Mouse (Mus musculus) ES-E14 (cell line): ENCODE measurements around the gene Chid1. TPM values are rescaled to one million over a fixed set of nuclear protein-coding genes. Genes with fewer than 3 reads are reported as not detected.
A peak's percentile ranks its signal among the peaks of the same experiment; 100 is the strongest.

Source experiments
- DNase-seq: peaks from one replicate; pipeline ENCODE4 v3.0.0-alpha.2; 2013; ENCODE audit warnings: low read depth, low spot score
- H3K27ac ChIP-seq: 2 replicates; pipeline ENCODE4 v1.5.1; 2012; ENCODE audit warnings: low read depth, mild to moderate bottlenecking, low read length, moderate library complexity, mixed read lengths; ENCODE audit not compliant: poor library complexity, insufficient read depth, severe bottlenecking
- H3K36me3 ChIP-seq: 2 replicates; pipeline ENCODE4 v1.6.1; 2012; ENCODE audit warnings: mild to moderate bottlenecking, low read length, moderate library complexity, mixed read lengths; ENCODE audit not compliant: control insufficient read depth, poor library complexity, insufficient read depth, severe bottlenecking
- H3K4me1 ChIP-seq, 2 experiments: fragments of 150-350 bp in 1 of 2; sonication (generic) in 1 of 2; 2 replicates each; pipeline ENCODE4 v1.6.1; 2012; ENCODE audit warnings: low read length in 2 of 2, mild to moderate bottlenecking in 1 of 2, mixed read lengths in 1 of 2; ENCODE audit not compliant: control insufficient read depth in 2 of 2, insufficient read depth in 2 of 2, poor library complexity in 1 of 2
- H3K4me3 ChIP-seq, 2 experiments: fragments of 150-350 bp in 1 of 2; sonication (generic) in 1 of 2; 2 replicates each; pipeline ENCODE4 v1.5.1; 2012; ENCODE audit warnings: low read length in 2 of 2, low read depth in 1 of 2, mild to moderate bottlenecking in 1 of 2, mixed read lengths in 1 of 2; ENCODE audit not compliant: insufficient read depth in 1 of 2, poor library complexity in 1 of 2, severe bottlenecking in 1 of 2
- H3K9ac ChIP-seq: 2 replicates; pipeline ENCODE4 v1.6.1; 2012; ENCODE audit warnings: low read depth, mild to moderate bottlenecking, low read length, mixed read lengths; ENCODE audit not compliant: poor library complexity, insufficient read depth, severe bottlenecking
- H3K9me3 ChIP-seq: fragments of 150-350 bp; sonication (generic); 2 replicates; pipeline ENCODE4 v1.6.1; 2012; ENCODE audit warnings: low read depth, mild to moderate bottlenecking, low read length; ENCODE audit not compliant: control insufficient read depth, insufficient read depth
- CHD2 ChIP-seq: IDR thresholded peaks from 2 replicates; pipeline ENCODE4 v1.6.1; 2014; ENCODE audit warnings: mild to moderate bottlenecking, low read depth, low read length, inconsistent platforms
- HCFC1 ChIP-seq: IDR thresholded peaks from 2 replicates; pipeline ENCODE4 v1.6.1; 2012; ENCODE audit warnings: low read length, inconsistent platforms, borderline replicate concordance; ENCODE audit not compliant: insufficient read depth
- MAFK ChIP-seq: IDR thresholded peaks from 2 replicates; pipeline ENCODE4 v1.6.1; 2014; ENCODE audit warnings: mild to moderate bottlenecking, low read depth, low read length, inconsistent platforms; ENCODE audit not compliant: insufficient read depth
- ZC3H11A ChIP-seq: IDR thresholded peaks from 2 replicates; pipeline ENCODE4 v1.6.1; 2012; ENCODE audit warnings: low read depth, mild to moderate bottlenecking, inconsistent platforms, low read length, borderline replicate concordance
- ZNF384 ChIP-seq: IDR thresholded peaks from 2 replicates; pipeline ENCODE4 v1.6.1; 2012; ENCODE audit warnings: low read depth, low read length, inconsistent platforms
- in situ Hi-C, 2 experiments: fragments of 600-800 bp; cut with MboI; formaldehyde crosslinking; loops; one replicate each; pipeline ENCODE4 v1.15.1; 2025; ENCODE audit warnings: low sequenced_read_pairs in 2 of 2, inconsistent platforms in 1 of 2; ENCODE audit not compliant: unreplicated experiment in 2 of 2
- total RNA-seq: library from RNA; depleted of rRNA; stranded (reverse); fragments of 300-350 nt; gene quantifications from 2 replicates; pipeline ENCODE4 v1.2.3, GENCODE M21; 2012

The Chid1 gene
- total RNA-seq, 1 experiment = 30.1 TPM

DNA sequence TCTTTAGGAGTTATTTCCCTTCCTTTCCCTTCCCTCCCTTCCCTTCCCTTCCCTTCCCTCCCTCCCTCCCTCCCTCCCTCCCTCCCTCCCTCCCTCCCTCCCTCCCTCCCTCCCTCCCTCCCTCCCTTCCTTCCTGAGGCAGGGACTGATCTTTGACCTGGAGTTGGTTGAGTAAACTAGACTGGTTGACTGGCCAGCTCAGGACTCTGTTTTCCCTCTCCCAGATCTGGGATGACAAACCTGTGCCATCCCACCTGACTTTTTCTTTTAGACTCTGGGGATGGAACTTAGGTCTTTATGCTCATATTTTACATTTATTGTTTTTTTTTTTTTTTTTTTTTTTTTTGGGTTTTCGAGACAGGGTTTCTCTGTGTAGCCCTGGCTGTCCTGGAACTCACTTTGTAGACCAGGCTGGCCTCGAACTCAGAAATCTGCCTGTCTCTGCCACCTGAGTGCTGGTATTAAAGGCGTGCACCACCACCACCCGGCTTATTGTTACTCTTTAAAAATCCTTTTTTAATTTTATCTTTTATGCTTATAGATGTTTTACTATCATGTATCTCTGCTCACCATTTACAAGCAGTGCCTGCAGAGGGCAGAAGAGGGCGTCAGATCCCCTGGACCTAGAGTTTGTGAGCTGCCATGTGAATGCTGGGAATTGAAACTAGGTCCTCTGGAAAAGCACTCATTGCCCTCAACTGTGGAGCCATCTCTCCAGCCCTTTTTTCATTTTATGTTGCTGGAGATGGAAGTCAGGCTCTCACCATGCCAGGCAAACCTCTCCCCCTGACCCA is 44.6 kb upstream of the Chid1 start:
- no peak for DNase-seq
- H3K9me3 ChIP-seq = no peaks in the 10 kb centered on the region
- H3K27ac ChIP-seq = no peak overlapping the region
- H3K4me1 ChIP-seq = peaks cover 2 to 8% of the 10 kb centered on the region in 2 experiments; a peak in 3 of 4 replicates
- TF ChIP-seq CHD2 (no peak), ZNF384 (0 out of 2 replicates have a peak, but pooled peaks have one; percentile 27)
- in situ Hi-C loops = no loop called here
- peaks cover 14% of the 10 kb centered on the region; the same call in 1 of the 2 replicates for H3K36me3 ChIP-seq
- no peak overlapping the region for H3K9ac ChIP-seq
- no peak overlapping the region for H3K4me3 ChIP-seq

DNA sequence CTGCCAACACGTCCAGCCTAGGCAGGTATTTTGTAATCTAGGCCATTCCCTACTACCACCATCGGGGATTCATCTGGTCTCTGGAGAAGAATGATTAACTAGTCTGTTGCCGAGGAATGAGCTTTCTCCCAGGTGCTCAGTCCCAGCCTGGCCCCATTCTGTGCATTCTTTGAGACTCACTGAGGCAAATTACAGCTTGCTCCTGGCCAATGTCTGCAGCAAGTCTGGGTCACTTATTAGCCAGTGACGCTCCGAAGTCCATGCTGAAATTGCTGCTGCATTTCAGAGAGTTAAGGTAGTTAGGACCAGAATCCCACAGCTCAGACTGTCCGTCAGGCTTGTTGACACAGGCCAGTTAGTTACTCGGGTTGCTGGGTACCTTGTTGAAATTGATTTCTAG is 41.7 kb upstream of the Chid1 start:
- Histone ChIP-seq H3K9ac (no peak overlapping the region), H3K27ac (no peak overlapping the region), H3K4me3 (no peak overlapping the region), H3K9me3 (no peaks in the 10 kb centered on the region), H3K4me1 (peaks cover 4 to 19% of the 10 kb centered on the region in 2 experiments; a peak in 3 of 4 replicates), H3K36me3 (peaks cover 7% of the 10 kb centered on the region; the same call in 1 of the 2 replicates)
- TF ChIP-seq CHD2 = no peak
- TF ChIP-seq ZNF384 = no peak
- TF ChIP-seq ZC3H11A = no peak
- TF ChIP-seq HCFC1 = no peak
- no peak for TF ChIP-seq MAFK
- DNase-seq = no peak
- in situ Hi-C loops = no loop called here

GRCm38 (mm10) chr7:141578943-141579342 is 39.3 kb upstream of the Chid1 start:
- H3K9ac ChIP-seq = no peak overlapping the region
- H3K27ac ChIP-seq = no peak overlapping the region
- in situ Hi-C loops = no loop called here
- no peak for DNase-seq
- H3K4me1 ChIP-seq = peaks cover 2 to 18% of the 10 kb centered on the region in 2 experiments; a peak in 2 of 4 replicates
- no peak for TF ChIP-seq CHD2
- TF ChIP-seq HCFC1 = no peak
- no peak for TF ChIP-seq ZNF384
- no peak for TF ChIP-seq ZC3H11A
- peaks cover 3% of the 10 kb centered on the region; the same call in 1 of the 2 replicates for H3K36me3 ChIP-seq
- no peaks in the 10 kb centered on the region for H3K9me3 ChIP-seq
- H3K4me3 ChIP-seq = no peak overlapping the region

DNA sequence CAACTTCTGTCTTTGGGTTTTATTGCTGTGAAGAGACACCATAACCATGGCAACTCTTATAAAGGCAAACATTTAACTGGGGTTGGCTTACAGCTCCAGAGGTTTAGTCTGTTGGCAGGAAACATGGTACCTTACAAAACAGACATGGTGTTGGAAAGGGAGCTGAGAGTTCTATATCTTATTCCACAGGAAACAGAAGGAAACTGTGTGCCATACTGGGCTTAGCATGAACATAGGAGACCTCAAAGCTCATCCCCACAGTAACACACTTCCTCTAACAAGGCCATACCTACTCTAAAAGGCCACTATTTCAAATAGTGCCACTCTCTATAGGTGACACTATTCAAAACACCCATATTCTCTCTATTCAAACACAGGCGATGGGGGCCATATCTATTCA is 38.9 kb upstream of the Chid1 start:
- Histone ChIP-seq H3K27ac (no peak overlapping the region; the same call in 1 of the 2 replicates), H3K4me1 (peaks cover 2 to 20% of the 10 kb centered on the region in 2 experiments; a peak in 2 of 4 replicates), H3K4me3 (no peak overlapping the region), H3K9ac (no peak overlapping the region), H3K9me3 (no peaks in the 10 kb centered on the region), H3K36me3 (peaks cover 3% of the 10 kb centered on the region; the same call in 1 of the 2 replicates)
- DNase-seq = no peak
- TF ChIP-seq MAFK = no peak
- TF ChIP-seq CHD2 = no peak
- no peak for TF ChIP-seq ZC3H11A
- no peak for TF ChIP-seq ZNF384
- no peak for TF ChIP-seq HCFC1
- in situ Hi-C loops = no loop called here

GRCm38 (mm10) chr7:141577801-141578200 is 38.1 kb upstream of the Chid1 start:
- Histone ChIP-seq H3K9ac (no peak overlapping the region; the same call in 1 of the 2 replicates), H3K36me3 (peaks cover 1% of the 10 kb centered on the region; the same call in 1 of the 2 replicates), H3K4me3 (no peak overlapping the region), H3K27ac (no peak overlapping the region), H3K4me1 (peaks cover 2 to 23% of the 10 kb centered on the region in 2 experiments; a peak in 2 of 4 replicates), H3K9me3 (no peaks in the 10 kb centered on the region)
- no peak for DNase-seq
- TF ChIP-seq ZC3H11A = no peak
- no peak for TF ChIP-seq MAFK
- TF ChIP-seq HCFC1 = no peak
- no peak for TF ChIP-seq CHD2
- TF ChIP-seq ZNF384 = no peak
- in situ Hi-C loops = no loop called here
